Mouse (Mus musculus) limb, embryonic 11.5 days (tissue): ENCODE measurements around the gene Fam50b. TPM values are rescaled to one million over a fixed set of nuclear protein-coding genes. Genes with fewer than 3 reads are reported as not detected.

Experiments used
- ATAC-seq: fragments of 200-750 bp; cut with Nextera tagmentation; 2 replicates; pipeline ENCODE4 v1.8.0; 2017; ENCODE audit warnings: low read depth; ENCODE audit not compliant: insufficient number of reproducible peaks, low FRiP score, low TSS enrichment
- DNase-seq: peaks from one replicate; pipeline ENCODE4 v3.0.0-alpha.2; 2015; ENCODE audit warnings: low spot score
- H3K27ac ChIP-seq: fragments of 300-500 bp; sonication (generic); replicated peaks from 2 replicates; pipeline ENCODE4 v1.5.1; 2014; ENCODE audit warnings: low read depth, mild to moderate bottlenecking, low read length
- H3K27me3 ChIP-seq: fragments of 300-500 bp; sonication (generic); 2 replicates; pipeline ENCODE4 v1.6.1; 2014; ENCODE audit warnings: mild to moderate bottlenecking, low read length, mixed read lengths; ENCODE audit not compliant: control insufficient read depth, insufficient read depth
- H3K36me3 ChIP-seq: fragments of 300-500 bp; sonication (generic); 2 replicates; pipeline ENCODE4 v1.6.1; 2014; ENCODE audit warnings: mild to moderate bottlenecking, low read length, moderate library complexity, mixed read lengths; ENCODE audit not compliant: control insufficient read depth, insufficient read depth
- H3K4me1 ChIP-seq: fragments of 300-500 bp; sonication (generic); 2 replicates; pipeline ENCODE4 v1.6.1; 2014; ENCODE audit warnings: low read length, mixed read lengths; ENCODE audit not compliant: control insufficient read depth, insufficient read depth
- H3K4me2 ChIP-seq: fragments of 300-500 bp; sonication (generic); 2 replicates; pipeline ENCODE4 v1.6.1; 2014; ENCODE audit warnings: low read depth, mild to moderate bottlenecking, moderate library complexity; ENCODE audit not compliant: severe bottlenecking
- H3K4me3 ChIP-seq: fragments of 300-500 bp; sonication (generic); 2 replicates; pipeline ENCODE4 v1.5.1; 2014; ENCODE audit warnings: low read depth, low read length
- H3K9ac ChIP-seq: fragments of 300-500 bp; sonication (generic); 2 replicates; pipeline ENCODE4 v1.6.1; 2014; ENCODE audit warnings: mild to moderate bottlenecking, low read length
- H3K9me3 ChIP-seq: fragments of 300-500 bp; sonication (generic); 2 replicates; pipeline ENCODE4 v1.6.1; 2016; ENCODE audit warnings: low read length; ENCODE audit not compliant: control insufficient read depth
- whole genome bisulfite sequencing: fragments of 180-500 bp; shearing (Covaris S2); extraction: QIAGEN DNeasy Blood & Tissue Kit; methylation state at CpG from one replicate; pipeline ENCODE4 v1.1.7; 2014; 5-methylcytosine and 5-hydroxymethylcytosine counted together
- polyA plus RNA-seq: library from polyadenylated mRNA; unstranded; fragments of >200 nt; fragmentation: Nextera tagmentation; extraction: Ambion mirVana; gene quantifications from 2 replicates; pipeline ENCODE4 v1.2.1, GENCODE M21; 2014

Gene Fam50b
- polyA plus RNA-seq, result not detected in 2 replicates

- H3K36me3 ChIP-seq, result no peaks in the 10 kb centered on the region
- H3K27me3 ChIP-seq, result no peaks in the 10 kb centered on the region
- H3K4me1 ChIP-seq, result no peaks in the 10 kb centered on the region
- DNase-seq (no peak), ATAC-seq (no peak)
- H3K9me3 ChIP-seq, result no peaks in the 10 kb centered on the region
- H3K4me2 ChIP-seq, result no peak within 1 kb of the TSS
- WGBS, result 55% methylated on average over 5 of the region's 5 CpGs
- H3K9ac ChIP-seq, result no peak within 1 kb of the TSS
- H3K27ac ChIP-seq, result no peak within 1 kb of the TSS
- H3K4me3 ChIP-seq, result no peak within 1 kb of the TSS
Observed at GRCm38 (mm10) chr13:34734686-34735085, at the start of gene Fam50b. Fam50b (plus strand) TSS chr13:34734850.

- 67% methylated on average over 7 of the region's 7 CpGs for WGBS
- H3K4me3 ChIP-seq, result no peak overlapping the region
- H3K4me2 ChIP-seq, result no peak overlapping the region
- H3K4me1 ChIP-seq, result 0 out of 2 replicates have a peak, but pooled peaks cover 3% of the 10 kb centered on the region
- H3K9me3 ChIP-seq, result no peaks in the 10 kb centered on the region
- H3K27ac ChIP-seq, result no peak overlapping the region
- DNase-seq (no peak), ATAC-seq (no peak)
- H3K27me3 ChIP-seq, result no peaks in the 10 kb centered on the region
- H3K36me3 ChIP-seq, result no peaks in the 10 kb centered on the region
- no peak overlapping the region for H3K9ac ChIP-seq
Observed at GRCm38 (mm10) chr13:34685008-34685765, 49.5 kb upstream of the Fam50b start.

GRCm38 (mm10) chr13:34691049-34691448 lies 43.6 kb upstream of the Fam50b start:
- DNase-seq, result no peak
- no peak overlapping the region for H3K4me3 ChIP-seq
- no peak overlapping the region for H3K27ac ChIP-seq
- no peak overlapping the region for H3K9ac ChIP-seq
- no peaks in the 10 kb centered on the region for H3K36me3 ChIP-seq
- no peaks in the 10 kb centered on the region for H3K9me3 ChIP-seq
- no peak overlapping the region for H3K4me2 ChIP-seq
- 0 out of 2 replicates have a peak, but pooled peaks cover 3% of the 10 kb centered on the region for H3K4me1 ChIP-seq
- no peak for ATAC-seq
- WGBS, result 83% methylated on average over 1 of the region's 1 CpGs
- H3K27me3 ChIP-seq, result no peaks in the 10 kb centered on the region

GRCm38 (mm10) chr13:34693111-34693510 lies 41.5 kb upstream of the Fam50b start:
- WGBS, result 83% methylated on average over 6 of the region's 6 CpGs
- no peak overlapping the region for H3K27ac ChIP-seq
- H3K4me2 ChIP-seq, result no peak overlapping the region
- no peak overlapping the region for H3K4me3 ChIP-seq
- no peaks in the 10 kb centered on the region for H3K9me3 ChIP-seq
- no peaks in the 10 kb centered on the region for H3K4me1 ChIP-seq
- no peak overlapping the region for H3K9ac ChIP-seq
- ATAC-seq (no peak), DNase-seq (no peak)
- no peaks in the 10 kb centered on the region for H3K36me3 ChIP-seq
- no peaks in the 10 kb centered on the region for H3K27me3 ChIP-seq

- Histone ChIP-seq H3K9me3 (no peaks in the 10 kb centered on the region), H3K9ac (no peak overlapping the region), H3K27me3 (no peaks in the 10 kb centered on the region), H3K4me1 (no peaks in the 10 kb centered on the region), H3K4me2 (no peak overlapping the region), H3K27ac (no peak overlapping the region), H3K36me3 (no peaks in the 10 kb centered on the region), H3K4me3 (no peak overlapping the region)
- DNase-seq (no peak), ATAC-seq (no peak)
- 78% methylated on average over 7 of the region's 7 CpGs for WGBS
Observed at GRCm38 (mm10) chr13:34696734-34697332, 37.8 kb upstream of the Fam50b start.

GRCm38 (mm10) chr13:34700091-34700490 lies 34.6 kb upstream of the Fam50b start:
- Histone ChIP-seq H3K9me3 (no peaks in the 10 kb centered on the region), H3K4me2 (no peak overlapping the region), H3K9ac (no peak overlapping the region), H3K27me3 (no peaks in the 10 kb centered on the region), H3K4me3 (no peak overlapping the region), H3K4me1 (no peaks in the 10 kb centered on the region), H3K27ac (no peak overlapping the region), H3K36me3 (no peaks in the 10 kb centered on the region)
- WGBS, result 78% methylated on average over 2 of the region's 2 CpGs
- DNase-seq, result no peak
- ATAC-seq, result no peak

- Histone ChIP-seq H3K9me3 (no peaks in the 10 kb centered on the region), H3K27ac (no peak overlapping the region), H3K36me3 (no peaks in the 10 kb centered on the region), H3K4me1 (no peaks in the 10 kb centered on the region), H3K27me3 (no peaks in the 10 kb centered on the region), H3K9ac (no peak overlapping the region), H3K4me3 (no peak overlapping the region), H3K4me2 (no peak overlapping the region)
- DNase-seq (no peak), ATAC-seq (no peak)
- 87% methylated on average over 1 of the region's 1 CpGs for WGBS
Observed at GRCm38 (mm10) chr13:34700630-34701029, 34.0 kb upstream of the Fam50b start.

- no peaks in the 10 kb centered on the region for H3K4me1 ChIP-seq
- no peaks in the 10 kb centered on the region for H3K27me3 ChIP-seq
- H3K9me3 ChIP-seq, result no peaks in the 10 kb centered on the region
- H3K36me3 ChIP-seq, result no peaks in the 10 kb centered on the region
- WGBS, result 71% methylated on average over 2 of the region's 2 CpGs
- H3K4me2 ChIP-seq, result no peak overlapping the region
- H3K9ac ChIP-seq, result no peak overlapping the region
- ATAC-seq (no peak), DNase-seq (no peak)
- no peak overlapping the region for H3K4me3 ChIP-seq
- H3K27ac ChIP-seq, result no peak overlapping the region
Observed at GRCm38 (mm10) chr13:34703301-34703700, 31.3 kb upstream of the Fam50b start.
